Comparison of ENCODE assay signal across 8 mouse cellular contexts in genomic region chr2:10276194-10276593, GRCm38 (mm10).
A peak's percentile ranks its signal among the peaks of the same experiment; 100 is the strongest.
DNase-seq lines count a peak whose midpoint lies in the region; ATAC-seq and TF ChIP-seq lines count a peak whose summit lies in the region.

No protein-coding gene starts in this region.

- H3K4me2 ChIP-seq in intestine, postnatal 0 days (replicated peaks; ENCODE audit: low read depth): no peak overlapping the region
- H3K4me2 ChIP-seq in stomach, embryonic 14.5 days (replicated peaks; ENCODE audit: low read depth, low read length): no peak overlapping the region

- H3K4me1 ChIP-seq in intestine, postnatal 0 days (replicated peaks; ENCODE audit: control insufficient read depth, insufficient read depth, low read length): 0 out of 2 replicates have a peak, but pooled peaks cover 4% of the 10 kb centered on the region
- peaks cover 20% of the 10 kb centered on the region for H3K4me1 ChIP-seq in midbrain, embryonic 10.5 days
- 0 out of 2 replicates have a peak, but pooled peaks cover 6% of the 10 kb centered on the region for H3K4me1 ChIP-seq in stomach, embryonic 14.5 days (ENCODE audit: control insufficient read depth, insufficient read depth, low read length)

- no peak overlapping the region for H3K4me3 ChIP-seq in intestine, postnatal 0 days (ENCODE audit: low read depth, low read length)
- no peak overlapping the region for H3K4me3 ChIP-seq in midbrain, embryonic 10.5 days
- no peak overlapping the region for H3K4me3 ChIP-seq in stomach, embryonic 14.5 days (ENCODE audit: low read depth, low read length)

- peak; percentile 89 for ATAC-seq in intestine, postnatal 0 days
- peak; percentile 81; the same call in 1 of the 2 replicates for ATAC-seq in stomach, embryonic 14.5 days (ENCODE audit: insufficient number of reproducible peaks, insufficient read depth, low FRiP score, low read depth)

- intact Hi-C loops in gastrocnemius, postnatal 36 days (cut with DNase I): no loop called here
- intact Hi-C loops in left cerebral cortex, postnatal 10 days (cut with DNase I): no loop called here

- H3K27me3 ChIP-seq in intestine, postnatal 0 days (replicated peaks; ENCODE audit: control insufficient read depth, insufficient read depth, low read length): no peaks in the 10 kb centered on the region
- H3K27me3 ChIP-seq in midbrain, embryonic 10.5 days (ENCODE audit: low read depth, poor library complexity, severe bottlenecking): peaks cover 30% of the 10 kb centered on the region
- no peaks in the 10 kb centered on the region for H3K27me3 ChIP-seq in stomach, embryonic 14.5 days (ENCODE audit: control insufficient read depth, insufficient read depth, low read length)

- no peaks in the 10 kb centered on the region for H3K36me3 ChIP-seq in intestine, postnatal 0 days (ENCODE audit: control insufficient read depth, insufficient read depth)
- H3K36me3 ChIP-seq in midbrain, embryonic 10.5 days: no peaks in the 10 kb centered on the region
- H3K36me3 ChIP-seq in stomach, embryonic 14.5 days (ENCODE audit: control insufficient read depth, insufficient read depth, low read length): no peaks in the 10 kb centered on the region

- no peaks in the 10 kb centered on the region for H3K9me3 ChIP-seq in intestine, postnatal 0 days (ENCODE audit: control insufficient read depth)
- H3K9me3 ChIP-seq in midbrain, embryonic 10.5 days (replicated peaks): no peaks in the 10 kb centered on the region
- H3K9me3 ChIP-seq in stomach, embryonic 14.5 days (ENCODE audit: control insufficient read depth, low read depth, low read length): no peaks in the 10 kb centered on the region

- H3K27ac ChIP-seq in intestine, postnatal 0 days (ENCODE audit: low read depth, low read length): peak overlapping the region; percentile 46; the same call in 1 of the 2 replicates
- H3K27ac ChIP-seq in midbrain, embryonic 10.5 days (replicated peaks): no peak overlapping the region
- peak overlapping the region; percentile 33; the same call in 1 of the 2 replicates for H3K27ac ChIP-seq in stomach, embryonic 14.5 days (ENCODE audit: low read length)

- WGBS in intestine, postnatal 0 days: 22% methylated on average over 2 of the region's 2 CpGs
- 55% methylated on average over 2 of the region's 2 CpGs for WGBS in midbrain, embryonic 10.5 days
- 22% methylated on average over 2 of the region's 2 CpGs for WGBS in stomach, embryonic 14.5 days

- no peak overlapping the region for H3K9ac ChIP-seq in intestine, postnatal 0 days (ENCODE audit: low read depth, low read length)
- H3K9ac ChIP-seq in stomach, embryonic 14.5 days (replicated peaks; ENCODE audit: low read depth, low read length): no peak overlapping the region

- peak; percentile 50 for DNase-seq in ES-CJ7 (ENCODE audit: low read depth, low spot score)
- peak; percentile 77 for DNase-seq in embryo, embryonic 11 days
- peak; percentile 50 to 70 for DNase-seq in gastrocnemius, postnatal 36 days
- DNase-seq in left cerebral cortex, postnatal 10 days (ENCODE audit: extremely low spot score in 1 of 2, low spot score in 2 of 2): peak; percentile 43 to 82
- peak; percentile 61 for DNase-seq in midbrain, embryonic 10.5 days (ENCODE audit: low spot score)
- DNase-seq in spleen, postnatal 14 days (ENCODE audit: low spot score in 2 of 2): no peak

- no peak for TF ChIP-seq CTCF in intestine, postnatal 0 days (IDR thresholded peaks at IDR 0.05; ENCODE audit: low read depth)

Comparison
In these comparisons a context has a peak if more than half of its experiments do, and no peak if none do; other contexts are left out.
1. DNase-seq: peak in ES-CJ7 (single experiment), embryo, embryonic 11 days (single experiment), gastrocnemius, postnatal 36 days (2 of 2), left cerebral cortex, postnatal 10 days (2 of 2) and midbrain, embryonic 10.5 days (single experiment); none in spleen, postnatal 14 days (0 of 2).